Mouse (Mus musculus) spleen, embryonic (tissue): Measurements from ENCODE around the gene Slc35g2.

Source experiments
- CTCF ChIA-PET: fragments of 350-600 bp; sonication (Branson Sonifier 250); formaldehyde crosslinking; loops from one replicate; lab custom pipeline; 2022; lab: Charles Lee

Gene Slc35g2

DNA sequence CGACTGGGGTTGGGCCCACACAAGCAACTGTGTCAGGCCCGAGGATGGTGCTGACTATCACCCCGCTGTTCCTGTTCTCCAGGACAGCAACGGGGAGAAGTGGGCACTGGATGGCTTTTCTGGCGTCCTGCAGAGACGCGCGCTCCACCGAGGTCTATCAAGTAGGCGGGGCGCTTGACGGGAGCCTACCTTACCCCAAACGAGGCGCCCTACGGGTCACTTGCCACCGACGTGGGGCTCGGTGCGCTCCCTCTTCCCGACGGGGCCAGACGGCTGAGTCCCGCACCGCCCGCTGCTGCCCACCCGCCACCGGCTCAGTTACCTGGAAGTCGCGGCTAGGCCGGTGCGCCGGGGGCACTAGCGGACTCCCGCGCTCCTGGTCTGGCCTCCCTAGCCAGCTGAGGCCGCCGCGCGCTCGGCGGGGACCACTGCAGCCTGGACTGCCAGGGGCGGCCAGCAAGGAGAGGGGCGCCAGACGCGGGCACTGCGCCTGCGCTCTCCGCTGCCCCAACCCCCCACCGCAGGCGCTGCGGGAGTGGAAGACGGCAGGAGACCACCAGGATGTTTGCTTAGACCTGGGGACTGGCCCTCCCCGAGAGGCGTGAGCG is at the start of gene Slc35g2:
Gene Slc35g2, minus strand, starts transcription at position 465 of the 608 bp plus-strand sequence.
- CTCF ChIA-PET: no interaction called here

DNA sequence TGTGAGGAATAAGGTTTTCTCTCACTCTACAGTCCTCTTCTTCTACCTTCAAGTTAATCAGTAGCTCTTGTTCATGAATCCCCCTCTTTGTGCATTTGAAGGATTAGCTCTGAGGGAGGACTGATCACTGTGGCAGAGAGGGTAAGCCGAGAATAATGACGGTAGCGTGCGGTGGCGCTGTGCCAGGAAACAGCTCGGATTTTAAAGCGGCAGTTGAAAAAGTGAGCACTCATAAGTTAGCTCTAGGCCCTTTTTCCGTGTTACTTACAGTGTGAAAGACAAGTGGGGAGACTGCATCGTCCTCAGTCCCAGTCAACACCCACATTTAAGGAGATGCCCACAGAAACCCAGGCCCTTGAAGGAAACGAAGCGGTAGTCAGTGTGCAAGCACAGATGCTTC is 46.1 kb upstream of the Slc35g2 start:
- CTCF ChIA-PET: interaction anchor here (0.6 kb wide), 1 partner anchor 25 kb away, joined by 3 read pairs; no protein-coding TSS in a partner anchor

DNA sequence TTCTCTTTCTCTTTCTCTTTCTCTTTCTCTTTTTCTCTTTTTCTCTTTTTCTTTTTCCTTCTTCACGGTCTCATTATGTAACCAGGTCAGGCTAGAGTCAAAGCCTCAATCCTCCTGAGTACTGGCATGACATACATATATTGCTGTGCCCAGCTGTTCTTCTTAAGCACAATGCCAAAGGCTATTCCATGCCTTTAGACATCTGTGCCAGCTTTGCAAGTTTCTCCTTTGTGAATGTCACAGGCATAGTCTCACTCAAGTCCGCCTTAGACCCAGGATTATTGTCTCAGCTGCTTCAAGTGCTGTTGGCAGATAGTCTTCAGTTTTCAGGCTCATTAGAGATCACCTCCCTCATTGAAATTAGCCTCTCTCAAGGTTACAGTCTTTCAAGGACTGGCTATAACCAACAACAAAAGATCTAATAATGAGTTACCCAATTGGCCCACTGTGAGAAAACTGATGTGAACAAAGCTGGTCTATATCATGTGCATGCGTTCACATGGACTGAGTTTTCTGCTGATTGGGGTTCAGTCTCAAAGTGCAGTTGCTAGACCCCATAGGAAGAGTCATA is 42.7 kb upstream of the Slc35g2 start:
- CTCF ChIA-PET: no interaction called here

DNA sequence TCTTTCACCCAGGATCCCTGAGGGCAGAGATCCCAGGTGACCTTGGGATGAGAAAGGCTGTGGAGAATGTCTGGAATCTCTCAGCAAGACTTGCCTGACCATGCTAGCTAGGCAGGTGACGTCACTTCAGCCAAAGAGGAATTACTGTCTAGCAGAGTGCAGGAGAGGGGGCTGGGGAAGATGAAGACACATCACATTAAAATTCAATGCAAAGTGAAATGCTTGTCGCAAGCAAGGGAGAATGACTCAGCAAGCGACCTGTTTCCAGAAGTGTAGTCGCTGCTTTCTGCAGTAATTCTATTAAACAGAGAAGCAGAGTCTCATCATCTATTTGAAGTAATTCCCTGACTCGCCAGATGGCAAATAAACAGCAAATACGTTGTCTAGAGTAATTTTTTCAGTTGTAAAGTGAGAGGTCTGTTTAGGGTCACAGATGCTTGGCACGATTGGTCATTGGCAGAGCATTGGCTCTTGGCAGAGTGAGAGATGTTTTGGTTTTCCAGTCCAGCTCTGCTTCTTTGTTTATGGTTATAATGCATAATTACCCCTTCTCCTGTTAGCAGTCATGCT is 35.2 kb upstream of the Slc35g2 start:
- CTCF ChIA-PET: no interaction called here

DNA sequence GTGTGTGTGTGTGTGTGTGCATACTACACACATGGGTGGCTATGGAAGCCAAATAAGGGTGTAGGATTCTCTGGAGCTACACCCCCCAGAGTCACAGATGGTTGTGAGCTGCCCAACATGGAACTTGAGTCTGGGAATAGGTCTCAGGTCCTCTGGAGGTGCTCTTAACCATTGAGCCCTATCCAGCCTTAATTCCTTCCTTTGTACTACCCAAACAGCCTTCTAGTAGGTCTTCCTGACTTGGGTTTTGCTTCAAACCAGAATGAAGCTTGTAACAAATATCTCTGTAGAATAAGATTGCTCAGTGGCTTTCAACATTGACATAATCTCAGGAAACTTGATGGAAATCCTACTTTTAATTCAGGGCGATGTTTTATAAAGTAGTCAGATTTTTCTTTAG is 34.6 kb upstream of the Slc35g2 start:
- CTCF ChIA-PET: no interaction called here

DNA sequence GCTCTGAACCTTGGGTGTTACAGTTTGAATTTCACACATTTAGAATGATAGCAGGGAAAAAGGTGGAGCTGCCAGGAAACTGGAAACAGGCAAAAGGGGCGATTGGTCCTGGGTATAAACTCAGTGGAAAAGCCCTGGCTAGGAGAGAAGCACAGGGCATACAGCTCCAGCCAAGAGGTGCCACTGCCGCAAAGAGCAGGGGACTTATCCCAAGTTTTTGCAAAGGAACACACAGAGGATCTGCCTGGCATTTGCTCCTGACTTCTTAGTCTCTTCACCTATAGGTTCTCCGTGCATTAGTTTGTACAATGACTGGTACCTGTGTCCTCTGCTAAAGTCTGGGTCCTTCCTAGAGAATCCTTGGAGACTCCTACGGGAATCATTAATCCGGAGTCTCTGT is 32.3 kb upstream of the Slc35g2 start:
- CTCF ChIA-PET: interaction anchor here (0.6 kb wide), 1 partner anchor 55 kb away, joined by 8 read pairs; no protein-coding TSS in a partner anchor

DNA sequence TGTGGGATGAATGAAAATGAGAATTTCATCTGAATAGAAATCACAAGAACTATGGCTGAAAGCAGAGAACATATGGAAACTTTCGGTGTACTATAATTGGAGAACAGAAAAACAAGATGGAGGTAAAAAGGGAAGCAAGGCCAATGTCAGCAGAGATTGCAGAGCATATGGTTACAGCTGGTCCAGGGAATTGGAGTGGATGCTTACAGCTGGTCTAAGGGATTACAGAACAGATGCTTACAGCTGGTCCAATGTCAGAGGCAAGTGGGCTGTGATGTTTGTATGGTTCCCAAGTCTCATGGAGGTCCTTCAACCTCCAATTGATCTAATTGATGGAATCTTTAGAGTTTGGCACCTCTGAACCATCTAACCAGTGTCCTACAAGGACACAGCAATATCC is 31.2 kb upstream of the Slc35g2 start:
- CTCF ChIA-PET: no interaction called here

DNA sequence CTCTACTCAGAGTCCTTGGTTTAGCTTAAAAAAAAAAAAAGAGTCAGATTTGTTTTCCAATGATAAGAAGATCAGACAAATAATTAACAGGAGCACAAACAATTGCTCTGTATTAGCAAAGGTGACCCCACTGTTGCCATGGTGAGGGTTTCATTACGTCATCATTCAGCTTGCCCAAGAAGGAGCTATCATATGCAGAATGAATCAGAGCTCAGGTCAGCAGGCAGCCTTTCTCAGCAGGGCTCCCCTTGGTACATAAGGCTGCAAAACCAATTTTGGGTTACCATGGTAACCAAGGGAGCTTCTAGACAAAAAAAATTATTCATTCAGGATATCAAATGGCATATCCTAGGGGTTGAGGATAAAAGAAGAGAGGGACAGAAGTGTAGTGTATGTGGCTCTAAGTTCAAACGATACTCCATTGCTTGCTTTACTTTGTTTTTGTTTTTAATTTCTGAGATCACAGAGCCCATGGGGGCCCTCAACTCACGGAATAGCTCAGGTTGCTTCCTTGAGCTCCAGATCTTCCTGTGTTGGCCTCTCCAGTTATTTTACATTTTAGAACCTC is 29.0 kb upstream of the Slc35g2 start:
- CTCF ChIA-PET: no interaction called here

DNA sequence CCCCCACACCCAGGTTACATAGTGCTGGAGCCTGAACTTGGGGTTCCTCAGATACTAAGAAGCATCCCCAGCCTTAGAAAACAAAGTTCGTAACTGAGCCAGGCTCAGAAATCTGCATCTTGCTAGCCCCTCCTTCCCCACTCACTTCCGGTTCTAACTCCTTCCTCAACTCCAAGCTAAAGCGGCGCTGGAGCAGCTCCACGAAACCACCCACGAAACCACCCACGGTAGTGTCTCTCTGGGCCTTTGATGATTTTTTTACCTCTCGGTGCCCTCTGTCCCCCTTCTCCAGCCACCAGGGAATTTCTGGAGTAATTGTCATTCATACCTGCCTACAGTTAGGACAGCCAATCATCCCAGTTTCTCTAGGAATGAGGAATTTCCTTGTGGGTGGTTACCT is 26.7 kb upstream of the Slc35g2 start, which contains the start of gene Stag1:
Gene Stag1, plus strand, starts transcription at position 253 of the 400 bp plus-strand sequence.
- CTCF ChIA-PET: no interaction called here

DNA sequence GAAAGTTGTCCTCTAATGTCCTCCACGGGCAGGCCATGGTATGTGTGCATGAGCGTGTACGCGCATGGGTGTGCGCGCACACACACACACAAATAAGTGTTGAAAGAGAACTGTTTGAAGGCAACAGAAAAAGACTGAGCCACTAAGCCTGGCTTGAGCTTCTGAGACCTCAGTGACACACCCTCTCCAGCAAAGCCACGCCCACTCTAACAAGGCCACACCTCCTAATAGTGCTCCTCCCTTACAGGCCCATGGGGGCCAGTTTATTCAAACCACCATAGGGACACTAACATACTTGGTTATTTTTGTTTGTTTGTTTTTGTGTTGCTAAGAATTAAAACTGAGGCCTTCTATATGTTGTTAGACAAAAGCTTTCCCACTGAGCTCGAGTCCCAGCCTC is 25.4 kb upstream of the Slc35g2 start:
- CTCF ChIA-PET: interaction anchor here (0.7 kb wide), 1 partner anchor 42 kb away, joined by 3 read pairs; no protein-coding TSS in a partner anchor

DNA sequence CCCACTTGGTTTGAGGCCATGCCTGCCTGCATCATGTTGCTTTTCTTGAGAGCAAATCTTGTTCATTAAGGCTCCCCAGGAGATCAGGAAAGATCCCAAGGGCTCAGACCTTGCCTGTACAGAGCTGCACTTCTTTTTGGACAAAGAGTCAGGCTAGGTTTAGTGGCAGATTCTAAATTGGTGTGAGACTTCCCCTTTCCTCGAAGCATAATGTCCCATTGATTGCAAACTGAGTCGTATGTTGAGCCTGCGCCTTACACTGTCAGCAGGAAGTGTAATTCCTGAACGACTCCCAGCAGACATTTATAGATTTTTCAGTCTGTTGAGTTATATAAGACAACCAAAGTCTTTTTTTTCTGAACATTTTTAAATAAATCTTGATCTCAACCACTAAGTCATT is 19.6 kb upstream of the Slc35g2 start:
- CTCF ChIA-PET: no interaction called here

DNA sequence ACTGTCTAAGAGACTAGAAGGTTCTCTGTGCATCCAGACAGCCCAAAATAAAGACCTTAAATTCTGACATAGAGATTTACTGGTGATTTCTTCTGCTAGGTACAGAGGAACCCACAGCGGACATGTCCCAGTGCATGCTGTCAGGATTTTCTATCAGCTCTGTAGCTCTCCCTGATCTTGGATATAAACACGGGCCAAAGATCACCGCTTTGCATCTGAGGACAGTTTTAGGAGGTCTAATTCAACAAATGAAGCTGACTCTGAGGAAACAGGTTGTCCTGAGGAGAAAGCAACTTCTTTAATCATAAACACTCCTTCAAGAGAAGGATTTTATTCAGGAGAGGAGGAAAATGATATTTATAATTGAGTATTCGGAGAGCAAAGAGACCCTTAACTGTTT is 13.1 kb upstream of the Slc35g2 start:
- CTCF ChIA-PET: no interaction called here

DNA sequence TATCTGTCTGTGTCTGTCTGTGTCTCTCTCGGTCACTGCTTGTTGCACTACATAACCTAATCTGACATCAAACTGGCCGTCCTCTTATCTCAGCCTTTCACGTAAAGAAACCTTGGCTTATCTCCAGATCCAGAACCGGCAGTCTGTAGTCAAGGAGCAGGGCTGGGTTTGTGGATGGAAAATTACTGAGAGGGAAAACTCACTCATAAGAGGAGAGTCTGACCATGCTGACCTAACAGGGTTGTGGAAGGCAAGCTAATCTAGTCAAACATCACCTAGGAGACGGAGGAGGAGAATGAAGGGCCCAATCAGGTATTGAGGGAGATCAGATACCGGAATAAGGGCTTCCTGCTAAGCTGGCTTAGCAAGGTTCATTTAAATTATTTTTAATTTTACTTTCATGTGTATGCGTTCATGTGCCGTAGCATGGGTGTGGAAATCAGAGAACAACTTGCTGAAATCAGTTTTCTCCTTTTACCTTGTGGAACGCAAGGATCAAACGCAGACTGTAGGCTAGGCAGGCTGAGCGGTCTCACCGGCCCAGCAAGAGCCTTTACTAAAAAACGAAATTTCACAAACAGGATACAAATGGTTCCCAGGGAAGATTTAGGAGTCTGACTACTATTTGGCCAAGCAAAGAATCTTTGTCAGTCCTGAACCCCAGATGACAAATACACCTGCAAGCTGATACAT is 12.1 kb upstream of the Slc35g2 start:
- CTCF ChIA-PET: no interaction called here

DNA sequence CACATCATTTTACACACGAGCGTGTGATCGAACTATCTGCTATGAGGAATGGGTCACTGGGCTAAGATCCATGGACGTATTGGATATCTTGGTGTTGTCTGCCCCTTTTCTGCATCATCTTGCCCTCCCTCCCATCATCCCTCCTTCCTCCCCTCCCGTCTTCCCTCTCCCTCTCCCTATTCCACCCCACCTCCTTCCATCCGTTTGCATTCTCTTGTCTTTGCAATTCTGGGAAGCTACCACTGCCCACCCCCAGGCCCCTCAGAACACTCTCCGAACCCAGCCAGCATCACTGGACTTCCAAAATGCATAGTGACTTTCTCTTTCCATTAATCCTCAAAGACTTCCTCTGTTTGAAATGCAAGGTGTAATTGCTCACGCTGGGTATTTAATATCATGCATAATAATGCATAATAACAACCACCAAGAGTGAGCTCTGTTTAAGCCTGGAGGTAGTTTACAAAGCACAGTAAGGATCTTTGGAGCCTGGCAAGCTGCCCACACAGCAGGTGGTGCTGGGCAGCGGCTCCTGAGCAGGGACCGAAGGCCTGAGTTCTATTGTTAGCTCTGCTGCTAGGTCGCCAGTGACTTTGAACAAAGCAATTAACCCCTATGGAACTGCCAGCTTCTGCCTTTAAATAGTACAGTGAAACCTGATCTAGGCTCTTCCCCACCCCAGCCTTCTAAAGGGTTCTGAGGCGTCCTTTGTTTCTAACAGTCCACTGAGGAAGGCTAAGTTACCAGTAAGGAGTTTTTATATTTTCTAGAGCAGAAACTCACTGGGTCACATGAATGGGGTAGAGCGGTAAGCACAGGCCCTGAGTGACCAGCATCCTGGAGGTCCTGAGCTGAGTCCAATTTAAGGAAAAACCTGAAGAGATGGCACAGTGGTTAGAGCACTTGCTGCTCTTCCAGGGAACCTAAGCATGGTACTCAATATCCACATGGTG is 10.9 kb upstream of the Slc35g2 start:
- CTCF ChIA-PET: no interaction called here

DNA sequence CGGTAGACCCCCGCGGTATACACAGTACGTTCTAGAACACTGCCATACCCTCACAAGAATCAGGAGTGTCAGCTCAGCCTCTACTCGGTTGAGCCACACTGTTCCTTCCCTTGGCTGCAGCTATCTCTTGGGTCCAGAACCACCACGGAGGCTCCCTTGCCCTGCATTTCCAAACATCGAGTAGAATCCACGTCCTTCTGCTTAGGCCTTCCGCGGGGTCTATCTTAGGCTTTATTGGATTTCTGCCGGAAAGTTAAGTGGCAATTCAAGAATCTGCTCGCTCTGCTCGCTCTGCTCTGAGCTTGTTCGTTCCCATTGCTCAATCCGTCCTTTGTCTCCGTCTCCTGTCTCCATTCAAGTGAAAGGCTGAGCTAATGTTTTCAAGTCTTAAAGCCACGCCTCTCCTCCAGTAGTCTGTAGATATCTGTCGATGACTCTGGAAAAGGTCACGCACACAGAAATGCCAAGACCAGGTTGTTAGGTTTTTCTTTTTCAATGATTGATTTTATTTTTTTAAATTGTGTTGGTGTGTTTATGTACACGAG is 9.4 kb upstream of the Slc35g2 start:
- CTCF ChIA-PET: no interaction called here

DNA sequence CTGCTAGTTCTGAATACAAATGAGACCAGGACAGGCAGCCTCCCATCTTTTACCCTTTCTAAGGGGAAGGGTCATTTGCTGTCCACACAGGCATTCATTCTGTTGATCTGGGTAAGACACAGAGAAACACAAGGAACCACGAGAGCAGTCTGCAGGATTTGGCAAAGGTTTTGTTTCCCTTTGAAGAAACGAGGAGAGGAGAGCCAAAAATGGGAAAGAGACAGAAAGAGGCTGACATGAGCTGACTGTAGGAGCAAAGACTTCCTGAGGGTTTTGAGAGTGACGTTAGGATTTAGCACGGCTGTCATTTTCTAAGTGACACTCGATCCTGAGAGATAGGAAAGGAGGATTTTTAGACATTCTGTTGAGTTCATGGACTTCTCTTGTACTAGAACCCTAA is 3.1 kb upstream of the Slc35g2 start:
- CTCF ChIA-PET: no interaction called here

DNA sequence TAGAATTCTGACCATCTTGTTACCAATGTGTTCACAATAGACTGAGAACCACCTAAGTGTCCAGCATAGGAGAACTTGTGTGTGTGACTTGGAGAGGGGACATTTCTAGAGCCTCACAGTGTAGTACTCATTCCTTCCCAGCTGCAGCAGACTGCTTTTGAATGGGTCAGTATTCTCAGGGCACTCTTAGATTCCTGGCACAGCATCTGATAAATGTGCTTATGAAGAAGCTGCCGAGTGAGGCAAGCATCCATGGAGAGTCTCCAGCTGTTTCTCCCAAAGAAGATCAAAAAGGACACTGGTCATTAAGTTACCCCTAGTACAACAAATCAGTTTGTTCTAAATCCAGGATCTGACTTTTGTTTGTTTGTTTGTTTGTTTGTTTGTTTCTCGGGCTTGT is 2.4 kb upstream of the Slc35g2 start:
- CTCF ChIA-PET: no interaction called here

DNA sequence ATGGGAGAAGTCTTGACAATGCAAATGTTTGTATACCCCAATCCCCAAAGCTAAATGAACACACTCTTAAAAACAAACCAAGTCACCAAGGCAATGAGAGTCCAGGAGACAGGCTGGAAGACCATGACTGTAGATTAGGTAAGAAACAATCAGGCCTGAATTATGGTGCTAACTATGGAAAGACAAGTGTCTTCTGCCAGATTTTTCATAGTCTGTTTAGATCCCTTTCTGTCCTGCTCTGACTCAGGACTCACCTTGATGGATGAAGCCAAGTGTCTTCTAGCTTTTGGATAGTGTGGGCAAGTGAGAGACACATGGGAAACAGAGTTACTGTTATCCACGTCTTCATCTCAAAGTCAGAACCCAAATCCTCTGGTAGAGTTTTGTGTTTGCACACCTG is 621 bp upstream of the Slc35g2 start:
- CTCF ChIA-PET: no interaction called here

DNA sequence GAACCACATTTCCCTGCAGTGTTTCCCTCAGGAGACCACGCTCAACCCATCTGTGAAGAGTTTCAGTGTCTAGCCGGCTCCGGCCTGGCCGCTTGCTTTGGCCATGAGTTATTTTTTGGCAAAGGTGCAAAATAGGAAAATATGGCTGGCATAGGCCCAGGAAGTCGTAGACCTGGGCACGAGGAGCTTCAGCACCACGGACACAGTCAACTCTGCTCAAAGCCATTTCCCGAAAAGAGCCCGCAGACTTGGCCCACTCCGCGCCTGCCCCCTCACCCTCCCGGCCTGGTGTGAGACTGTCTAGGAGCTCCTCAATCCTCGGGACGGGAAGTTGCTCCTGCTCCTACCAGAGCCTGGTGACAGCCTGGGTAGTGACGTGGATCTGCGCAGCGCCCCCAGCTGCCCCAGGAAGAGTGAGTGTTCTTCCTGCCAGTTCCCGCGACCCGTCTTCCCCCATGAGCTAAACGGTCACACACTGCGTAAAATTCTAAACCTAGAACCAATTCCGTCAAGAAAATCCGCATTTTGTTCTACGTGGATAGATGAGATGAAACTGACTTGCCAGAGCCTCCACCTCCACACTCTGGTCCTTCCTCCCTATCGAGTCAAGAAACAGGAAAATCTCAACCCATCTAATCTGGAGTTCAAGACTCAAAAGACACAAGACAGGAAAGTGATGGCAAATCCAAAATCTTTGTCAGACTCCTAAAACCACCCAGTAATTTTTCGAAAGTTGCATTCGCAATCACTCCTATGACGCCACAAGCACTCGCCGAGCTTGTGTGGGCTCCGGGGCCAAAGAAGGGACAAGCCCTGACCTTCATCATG is 878 bp downstream of the Slc35g2 start:
- CTCF ChIA-PET: no interaction called here
